Mouse (Mus musculus) thymus, postnatal 4 days (tissue): ENCODE data around the gene Gga1.

Experiments used
- DNase-seq: peaks from one replicate; pipeline ENCODE4 v3.0.0; 2021

Gene Gga1

GRCm38 (mm10) chr15:78914823-78915659 lies 38.1 kb downstream of the Gga1 start:
- DNase-seq = no peak

GRCm38 (mm10) chr15:78915660-78916017 lies 38.6 kb downstream of the Gga1 start:
- peak; percentile 75 for DNase-seq

- no peak for DNase-seq
Observed at GRCm38 (mm10) chr15:78916052-78916826, 39.2 kb downstream of the Gga1 start.

DNA sequence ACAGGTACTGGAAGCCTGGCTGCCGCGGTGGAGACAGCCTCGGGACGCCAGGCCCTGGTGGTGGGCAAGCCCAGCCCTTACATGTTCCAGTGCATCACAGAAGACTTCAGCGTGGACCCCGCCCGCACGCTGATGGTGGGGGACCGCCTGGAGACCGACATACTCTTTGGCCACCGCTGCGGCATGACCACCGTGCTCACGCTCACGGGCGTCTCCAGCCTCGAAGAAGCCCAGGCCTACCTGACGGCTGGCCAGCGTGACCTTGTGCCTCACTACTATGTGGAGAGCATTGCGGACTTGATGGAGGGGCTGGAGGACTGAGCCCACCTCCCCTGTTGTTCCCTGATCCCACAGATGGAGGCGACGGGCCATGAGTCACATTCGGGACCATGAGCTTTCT lies 41.1 kb downstream of the Gga1 start:
- no peak for DNase-seq

- DNase-seq = no peak
Observed at GRCm38 (mm10) chr15:78919914-78920313, 42.9 kb downstream of the Gga1 start.

DNA sequence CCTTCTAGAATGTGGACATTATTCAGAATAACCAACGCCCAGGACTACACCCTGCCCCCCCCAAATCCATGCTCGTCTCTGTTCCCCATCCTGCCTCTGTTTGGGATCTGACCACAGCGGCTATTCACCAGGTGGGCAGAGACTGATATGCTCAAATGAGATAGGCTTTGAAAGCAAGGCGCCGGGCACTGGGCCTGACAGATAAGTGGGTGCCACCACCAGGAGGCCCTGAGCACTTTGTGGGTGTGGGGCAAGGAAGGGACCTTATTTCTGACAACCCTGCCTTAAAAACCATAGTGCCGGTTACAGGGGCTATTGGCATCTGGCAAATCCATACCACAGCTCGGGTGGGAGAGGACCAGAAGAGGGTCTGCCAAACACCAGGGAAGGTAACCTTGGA lies 45.7 kb downstream of the Gga1 start:
- DNase-seq = peak; percentile 57

DNA sequence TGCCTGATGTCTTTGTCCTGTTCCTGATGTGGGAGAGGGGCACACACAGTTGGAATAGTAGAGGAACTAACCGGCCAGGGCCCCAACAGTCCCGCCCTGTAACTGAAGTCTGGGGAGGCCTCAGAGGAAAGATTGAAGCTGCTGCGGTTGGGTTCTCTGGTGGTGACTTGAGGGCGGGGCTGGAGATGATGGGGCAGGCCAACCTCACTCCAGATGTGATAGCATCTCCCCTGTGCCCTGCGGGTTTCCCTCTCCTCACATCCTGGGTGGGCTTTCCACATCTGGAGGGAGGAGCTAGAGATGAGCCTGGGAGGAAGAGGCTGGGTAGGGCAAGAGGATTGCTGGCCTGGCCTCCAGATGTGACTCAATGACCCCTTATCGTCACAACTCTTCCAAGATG lies 46.6 kb downstream of the Gga1 start:
- DNase-seq = peak; percentile 78

DNA sequence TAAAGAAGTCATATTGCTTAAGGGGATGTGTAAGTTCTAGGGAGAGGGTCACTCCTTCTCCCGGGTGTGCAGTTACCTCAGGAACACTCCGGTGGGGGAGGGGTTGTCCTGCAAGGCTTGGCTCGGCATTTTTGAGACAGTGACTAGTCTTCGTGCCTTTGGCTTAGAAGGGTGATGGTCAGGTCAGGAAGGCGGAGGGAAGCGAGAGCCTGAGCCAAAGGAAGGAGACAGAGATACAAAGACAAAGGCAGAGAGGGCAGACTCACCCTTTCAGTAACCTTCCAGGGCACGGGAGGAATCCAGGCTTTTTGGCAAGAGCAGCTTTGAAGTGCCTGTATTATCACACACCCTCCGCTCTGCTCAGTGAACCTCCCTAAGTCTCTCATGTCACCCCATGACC lies 48.1 kb downstream of the Gga1 start:
- no peak for DNase-seq

- peak; percentile 82 for DNase-seq
Observed at GRCm38 (mm10) chr15:78926021-78926919, 49.3 kb downstream of the Gga1 start, which contains the start of gene Lgals1. Gene Lgals1 (plus strand): TSS chr15:78926725.

- peak; percentile 65 for DNase-seq
Observed at GRCm38 (mm10) chr15:78927021-78927787, 50.2 kb downstream of the Gga1 start.

DNA sequence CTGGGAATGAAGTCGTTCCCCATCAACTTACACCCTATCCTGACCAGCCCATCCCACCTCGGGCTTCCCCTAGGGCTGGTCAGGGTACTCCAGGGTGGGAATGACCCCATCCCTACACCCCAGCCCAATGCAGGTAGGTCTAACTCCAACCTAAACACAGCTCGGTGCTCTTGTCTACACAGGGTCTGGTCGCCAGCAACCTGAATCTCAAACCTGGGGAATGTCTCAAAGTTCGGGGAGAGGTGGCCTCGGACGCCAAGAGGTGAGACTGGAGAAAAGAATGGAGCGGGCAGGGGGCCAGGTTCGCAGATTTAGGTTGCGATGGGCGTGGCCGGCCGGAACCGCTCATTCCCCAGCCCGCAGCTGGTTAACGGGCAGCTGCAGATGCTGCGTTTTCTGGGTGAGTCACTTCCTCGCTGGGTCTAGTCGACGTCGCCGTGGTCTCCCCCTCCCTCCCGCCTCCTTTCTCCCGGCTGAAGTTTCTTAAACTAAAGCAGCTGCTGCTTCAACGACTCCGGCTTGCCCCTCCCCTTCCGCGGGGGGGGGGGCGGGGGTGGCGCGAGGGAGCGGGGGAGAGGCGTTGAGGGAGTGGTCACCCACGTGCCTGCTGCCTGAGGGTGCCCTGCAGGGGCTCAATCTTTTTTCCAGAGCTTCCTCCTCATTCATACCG lies 50.9 kb downstream of the Gga1 start:
- DNase-seq = peak; percentile 88

DNA sequence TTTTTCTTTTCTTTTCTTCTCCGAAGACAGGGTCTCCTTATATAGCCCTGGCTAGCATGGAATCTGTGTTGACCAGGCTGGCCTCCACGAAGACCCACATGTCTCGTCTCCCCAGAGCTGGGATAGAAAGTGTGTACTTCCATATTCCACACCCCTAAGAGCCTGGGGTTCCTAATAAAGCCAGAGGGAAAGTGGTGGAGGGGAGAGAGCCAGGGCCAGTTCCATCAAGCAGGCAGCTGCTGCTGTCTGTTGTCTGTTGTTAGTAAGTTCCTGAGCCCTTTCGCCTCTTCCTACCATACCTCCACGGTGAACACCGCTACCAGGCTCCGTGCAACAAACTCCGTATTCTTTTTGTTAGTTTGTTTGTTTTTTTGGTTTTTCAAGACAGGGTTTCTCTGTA lies 51.5 kb downstream of the Gga1 start:
- no peak for DNase-seq

GRCm38 (mm10) chr15:78930192-78930706 lies 53.3 kb downstream of the Gga1 start:
- DNase-seq = no peak

DNA sequence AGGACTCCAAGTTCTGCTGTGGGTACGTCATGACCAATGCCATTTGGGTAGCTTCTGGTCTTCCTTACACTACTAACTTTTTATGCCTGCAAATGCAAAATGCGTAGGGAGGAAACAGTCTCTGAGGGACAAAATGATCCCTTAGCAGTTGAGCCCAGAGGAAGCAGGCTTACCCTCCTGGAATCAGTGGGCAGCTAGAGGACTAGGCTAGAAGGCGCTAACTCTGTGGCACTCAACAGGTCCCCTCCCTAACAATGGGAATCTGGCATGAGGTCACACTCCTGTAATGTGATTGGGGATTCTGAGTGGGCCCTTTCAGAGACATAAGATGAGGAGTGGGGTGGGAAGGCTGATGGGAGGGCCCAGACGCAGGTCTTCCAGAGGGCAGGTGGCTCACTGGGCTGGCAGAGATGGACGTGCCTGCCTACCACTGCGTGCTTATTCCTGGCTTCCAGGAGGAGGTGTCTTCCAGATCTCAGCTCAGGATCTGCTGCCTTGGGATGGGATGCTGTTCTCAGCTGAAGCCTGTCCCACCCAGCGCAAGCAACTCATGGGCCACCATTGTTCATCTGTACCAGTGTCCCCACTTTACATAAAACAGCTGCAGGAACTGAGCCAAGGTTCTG lies 53.9 kb downstream of the Gga1 start:
- no peak for DNase-seq

DNA sequence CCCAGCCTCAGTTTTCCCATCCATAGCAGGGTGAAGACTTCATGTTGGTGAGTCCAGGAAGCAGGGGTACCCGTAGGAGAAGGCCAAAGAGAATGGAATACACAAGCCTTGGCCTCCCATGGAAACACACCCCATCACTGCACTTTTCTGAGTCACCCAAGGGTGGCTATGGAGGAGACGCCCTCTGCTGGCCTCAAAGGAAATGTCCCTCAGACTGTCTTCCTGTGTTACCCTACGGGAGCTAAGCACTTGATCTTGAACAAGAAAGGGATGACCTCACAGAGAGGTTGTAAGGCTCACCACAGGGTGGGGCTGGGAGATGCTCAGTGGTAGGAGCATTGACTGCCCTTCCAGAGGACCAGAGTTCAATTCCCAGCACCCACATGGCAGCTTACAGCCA lies 54.6 kb downstream of the Gga1 start:
- DNase-seq = peak; percentile 80

GRCm38 (mm10) chr15:78934784-78935320 lies 57.9 kb downstream of the Gga1 start, which contains the start of gene Nol12:
Gene Nol12 (plus strand): TSS chr15:78934933.
- DNase-seq = peak; percentile 85

GRCm38 (mm10) chr15:78936403-78936802 lies 59.4 kb downstream of the Gga1 start:
- DNase-seq = no peak

GRCm38 (mm10) chr15:78937311-78937710 lies 60.3 kb downstream of the Gga1 start:
- DNase-seq = no peak

DNA sequence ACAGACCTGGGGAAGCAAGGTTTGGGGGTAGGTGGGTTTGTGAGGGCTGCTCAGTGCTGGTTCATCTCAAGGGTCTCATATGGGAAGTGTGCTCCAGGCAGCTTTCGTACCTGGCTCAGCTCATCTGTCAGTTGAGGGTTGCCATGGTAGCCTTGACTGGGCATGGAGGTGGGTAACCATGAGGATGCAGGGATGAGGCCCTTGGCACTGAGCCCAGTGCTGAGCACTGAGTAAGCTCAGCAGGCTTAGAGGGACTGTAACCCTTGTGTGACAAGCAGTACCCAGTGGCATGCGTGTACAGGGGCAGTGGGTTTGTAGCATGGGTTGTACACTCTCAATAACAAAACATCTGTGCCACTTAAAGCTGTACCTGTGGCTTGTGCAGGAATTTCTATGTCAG lies 61.0 kb downstream of the Gga1 start:
- no peak for DNase-seq

DNA sequence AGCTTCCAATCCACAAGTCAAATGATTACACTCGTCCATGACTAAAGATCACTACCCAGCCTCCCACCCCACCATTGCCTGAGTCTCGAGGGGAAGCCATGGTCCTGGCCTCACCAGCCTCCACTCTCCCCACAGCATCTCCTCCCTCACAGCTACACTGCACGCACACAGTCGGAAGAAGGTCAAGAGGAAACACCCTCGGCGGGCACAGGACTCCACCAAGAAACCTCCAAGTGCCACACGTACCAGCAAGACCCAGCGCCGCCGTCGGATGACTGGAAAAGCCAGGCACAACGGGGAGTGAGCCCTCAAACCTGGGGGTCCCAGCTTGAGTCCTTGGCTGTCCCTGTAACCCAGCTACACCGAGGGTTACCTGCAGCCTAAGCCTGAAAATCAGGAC lies 63.3 kb downstream of the Gga1 start:
- DNase-seq = no peak

- DNase-seq = peak; percentile 70
Observed at GRCm38 (mm10) chr15:78942663-78943062, 65.7 kb downstream of the Gga1 start.
